Mouse (Mus musculus): ENCODE measurements around the gene Map2k3.

DNA sequence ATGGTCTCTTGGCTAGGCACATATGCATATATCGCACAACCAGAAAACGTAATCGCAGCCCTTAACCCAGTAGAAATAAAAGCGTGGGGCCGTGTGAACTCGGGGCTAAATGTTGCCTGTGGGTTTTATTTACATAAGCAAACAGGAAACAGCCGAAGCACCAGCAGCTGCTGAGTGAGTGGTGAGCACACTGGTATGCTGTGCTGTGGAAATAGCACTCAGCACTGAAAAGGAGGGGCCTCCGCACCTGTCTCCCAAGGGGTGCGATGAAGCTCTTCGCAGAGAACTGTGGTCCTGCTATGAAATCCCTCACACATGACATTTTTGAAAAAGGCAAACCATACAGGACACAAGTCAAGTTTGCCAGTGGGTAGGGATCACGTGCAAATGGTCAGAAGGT, 43.3 kb downstream of the Map2k3 start:
- TF ChIP-seq CTCF (IDR thresholded peaks at IDR 0.05) (no peak), EP300 (IDR thresholded peaks at IDR 0.05) (no peak)
